Mouse (Mus musculus) mammary gland, adult 2 months (tissue): ENCODE measurements around the gene Pirb. TPM values are rescaled to one million over a fixed set of nuclear protein-coding genes. Genes with fewer than 3 reads are reported as not detected.

ENCODE experiments used
- polyA plus RNA-seq: library from polyadenylated mRNA; depleted of rRNA; stranded (reverse); fragments of >200 nt; gene quantifications from 2 replicates; pipeline ENCODE4 v1.2.3, GENCODE M21; 2012; ENCODE audit warnings: low replicate concordance; rRNA removed

Pirb gene
- 39.9 and 67.0 TPM in 2 replicates for polyA plus RNA-seq

GRCm38 (mm10) chr7:3720268-3720667, at the start of gene Pirb:
Pirb (minus strand) TSS chr7:3720391.

DNA sequence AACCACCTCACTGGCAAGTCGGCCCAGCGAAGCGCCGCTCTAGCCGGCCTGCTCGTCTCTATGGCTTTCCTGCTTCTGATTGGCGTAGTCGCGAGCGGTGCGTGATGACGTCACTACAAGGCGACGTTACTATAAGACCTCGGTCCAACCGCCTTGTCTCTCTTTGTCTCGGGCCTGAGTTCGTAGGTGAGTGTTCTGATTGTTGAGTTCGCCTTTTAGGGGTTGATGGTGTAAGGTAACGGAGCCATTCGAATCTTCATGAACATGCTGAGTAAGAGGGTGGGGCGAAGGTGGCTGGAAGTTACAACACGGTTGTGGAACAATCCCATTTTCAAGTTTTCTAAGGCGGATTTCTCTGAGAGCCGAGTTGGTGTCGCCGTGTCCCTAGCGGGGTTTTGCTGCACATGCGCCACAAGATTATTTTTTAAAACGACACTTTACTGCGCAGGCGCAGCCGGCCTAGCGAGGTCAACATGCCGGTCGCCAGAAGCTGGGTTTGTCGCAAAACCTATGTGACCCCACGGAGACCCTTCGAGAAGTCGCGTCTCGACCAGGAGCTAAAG, 16.2 kb downstream of the Pirb start, which contains the start of gene Rps9:
Gene Rps9 (plus strand): TSS at position 115 of the 563 bp plus-strand sequence.

GRCm38 (mm10) chr7:3692987-3693808, 27.0 kb downstream of the Pirb start, which contains the start of gene Mboat7:
Mboat7 (minus strand) TSS chr7:3693523.

DNA sequence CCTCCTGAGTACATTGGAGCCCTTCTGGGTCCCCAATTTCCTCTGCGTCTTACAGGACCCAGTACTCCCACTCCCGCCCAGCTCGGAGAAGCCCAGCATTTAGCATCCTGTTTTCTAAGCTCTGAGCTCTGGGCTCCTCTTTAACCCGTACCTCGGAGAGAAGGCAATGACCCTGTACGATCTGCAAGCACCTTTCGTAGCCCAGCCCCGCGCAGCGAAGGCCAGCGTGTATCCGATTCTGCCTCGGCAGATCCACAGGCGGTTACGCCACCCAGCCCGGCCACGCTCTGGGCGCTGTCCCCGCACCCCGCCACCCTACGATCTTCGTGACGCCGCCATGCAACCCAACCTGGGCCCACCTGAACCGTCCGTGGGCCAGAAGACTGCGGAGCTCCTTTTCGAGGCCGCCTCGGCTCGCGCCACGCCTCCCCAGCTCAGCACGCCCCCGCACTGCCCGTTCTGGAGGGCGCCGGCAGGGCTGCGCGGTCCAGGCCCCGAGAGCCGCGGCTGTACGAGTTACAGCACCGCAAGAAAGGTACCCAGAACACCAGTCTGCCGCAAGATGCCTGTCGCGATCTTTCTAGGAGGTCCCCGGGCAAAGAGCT, 27.7 kb downstream of the Pirb start, which contains the start of gene Tsen34:
Gene Tsen34 (plus strand): TSS at position 482 of the 605 bp plus-strand sequence.

GRCm38 (mm10) chr7:3677342-3677741, 42.8 kb downstream of the Pirb start, which contains the start of gene Tmc4:
Tmc4 (minus strand) TSS chr7:3677553.

DNA sequence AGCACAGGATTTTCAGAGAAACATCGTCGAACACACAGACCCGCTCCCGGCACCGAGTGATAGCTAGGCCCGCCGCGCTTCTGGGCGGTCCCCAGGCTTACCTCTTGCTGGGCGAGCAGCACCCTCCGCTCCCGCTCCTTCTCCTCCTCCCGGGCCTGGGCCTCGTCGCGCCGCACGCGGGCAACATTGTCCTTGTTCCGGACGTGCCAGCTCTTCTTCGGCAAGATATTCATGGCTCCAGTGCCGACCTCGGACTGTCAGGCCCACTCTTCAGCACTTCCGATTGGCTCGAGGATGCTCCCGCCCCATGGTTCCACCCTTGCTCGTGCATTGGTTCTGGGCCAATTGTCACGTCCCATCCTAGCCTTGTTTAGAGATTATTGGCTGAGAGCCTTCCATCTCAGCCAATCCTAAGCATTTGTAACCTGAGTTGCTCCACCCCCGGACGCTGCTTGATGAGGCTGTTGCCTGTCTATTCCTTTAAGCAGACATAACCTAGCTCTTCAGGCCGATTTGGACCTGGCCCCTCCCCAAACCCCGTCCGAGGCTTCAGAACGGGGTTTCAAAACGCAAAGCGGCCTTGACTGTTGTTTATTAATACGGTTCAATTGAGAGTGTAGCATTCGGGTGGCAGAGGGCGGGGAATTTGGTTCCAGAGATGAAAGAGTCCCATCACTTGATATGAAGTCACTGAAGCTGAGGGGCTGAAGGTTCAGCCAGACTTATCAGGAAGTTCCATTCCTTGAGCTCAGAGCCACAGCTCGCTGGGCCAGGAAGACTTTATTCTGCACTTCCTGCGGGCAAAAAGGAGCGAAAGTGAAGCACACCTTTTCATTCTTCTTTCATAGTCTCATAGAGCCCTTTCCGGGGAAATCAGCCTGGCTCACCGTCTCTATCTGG, 54.7 kb downstream of the Pirb start, which contains the start of gene Leng1:
Gene Leng1 (minus strand): TSS at position 626 of the 900 bp plus-strand sequence.

Other genes starting within 250 kb of the Pirb start
- gene Tarm1, start 217.8 kb downstream of the Pirb start, polyA plus RNA-seq = 0.36 and 0.72 TPM in 2 replicates
- gene Oscar, start 104.2 kb downstream of the Pirb start, polyA plus RNA-seq = 0.49 and 0.59 TPM in 2 replicates
- 235 and 511 TPM in 2 replicates for gene Ndufa3, start 103.0 kb downstream of the Pirb start, polyA plus RNA-seq
- gene Tfpt, start 90.5 kb downstream of the Pirb start, polyA plus RNA-seq = 6.4 TPM in 2 replicates
- gene Prpf31, start 90.4 kb downstream of the Pirb start, polyA plus RNA-seq = 22.8 and 32.4 TPM in 2 replicates
- 52.9 and 87.1 TPM in 2 replicates for gene Cnot3, start 75.1 kb downstream of the Pirb start, polyA plus RNA-seq
- gene Leng1, start 54.6 kb downstream of the Pirb start, polyA plus RNA-seq = 3.4 and 3.5 TPM in 2 replicates
- gene Tmc4, start 42.8 kb downstream of the Pirb start, polyA plus RNA-seq = 55.3 and 61.9 TPM in 2 replicates
- gene Tsen34, start 27.5 kb downstream of the Pirb start, polyA plus RNA-seq = 117 and 137 TPM in 2 replicates
- gene Mboat7, start 26.9 kb downstream of the Pirb start, polyA plus RNA-seq = 60.3 and 80.5 TPM in 2 replicates
- gene Rps9, start 16.4 kb downstream of the Pirb start, polyA plus RNA-seq = 986 and 1,597 TPM in 2 replicates
- 1.3 and 2.1 TPM in 2 replicates for gene Gm15448, start 105.3 kb upstream of the Pirb start, polyA plus RNA-seq
- gene Pira2, start 124.7 kb upstream of the Pirb start, polyA plus RNA-seq = 2.3 and 4.5 TPM in 2 replicates
- gene Gm14548, start 177.7 kb upstream of the Pirb start, polyA plus RNA-seq = 1.3 and 3.6 TPM in 2 replicates
- gene Lilra6, start 195.1 kb upstream of the Pirb start, polyA plus RNA-seq = 2.8 and 6.5 TPM in 2 replicates